Comparison of ENCODE assay signal across 4 mouse cellular contexts in the genomic region with DNA sequence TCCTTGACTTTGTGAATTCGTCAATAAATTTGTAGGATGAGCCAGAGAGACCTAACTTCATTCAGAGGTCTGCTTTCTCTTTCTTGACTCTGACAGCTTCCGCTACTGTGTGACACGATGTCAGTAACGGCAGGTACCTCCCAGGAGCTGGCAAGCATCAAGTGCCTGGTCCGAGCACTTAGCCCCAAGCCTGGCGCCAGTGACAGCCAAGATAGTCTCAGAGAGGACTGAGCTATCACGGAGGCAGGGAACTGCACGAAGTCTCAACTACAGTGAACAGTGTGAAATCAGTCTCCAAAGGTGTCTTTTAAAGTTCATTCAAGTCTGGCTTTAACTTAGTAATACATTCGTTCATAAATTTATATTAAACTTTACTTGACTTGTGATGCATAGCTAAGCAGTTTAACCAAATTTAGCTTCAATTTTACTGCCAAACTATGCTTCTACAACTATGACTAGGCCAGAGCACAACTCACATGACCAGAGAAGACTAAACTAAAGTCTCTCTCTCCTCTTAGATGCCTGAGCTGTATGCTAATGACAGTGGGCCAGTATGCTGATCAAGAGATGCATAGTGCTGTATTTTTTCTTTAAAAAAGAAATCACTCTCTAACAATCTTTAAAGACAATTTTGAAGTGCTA.
"Had no signal": no experiment of that assay in that cellular context is flagged by ENCODE, and none has a peak within 500 bp of the region (broad histone marks: within the 10 kb centered on the region; RNA-seq: fewer than 3 reads in every experiment).

No protein-coding gene starts in this region.

- H3K27me3 ChIP-seq: lung, embryonic 15.5 days had no signal

- H3K9ac ChIP-seq: limb, embryonic 12.5 days; midbrain, embryonic 12.5 days had no signal

- H3K9me3 ChIP-seq: limb, embryonic 12.5 days; lung, embryonic 15.5 days; midbrain, embryonic 12.5 days had no signal

- H3K27ac ChIP-seq: layer of hippocampus, adult 2 months; limb, embryonic 12.5 days; lung, embryonic 15.5 days; midbrain, embryonic 12.5 days had no signal

- H3K36me3 ChIP-seq: limb, embryonic 12.5 days; lung, embryonic 15.5 days; midbrain, embryonic 12.5 days had no signal

- H3K4me1 ChIP-seq: lung, embryonic 15.5 days had no signal
